Mouse (Mus musculus): Measurements from ENCODE around the gene Herpud1.

GRCm38 (mm10) chr8:94434958-94435357 is 48.7 kb downstream of the Herpud1 start:
- no peak for TF ChIP-seq CTCF (IDR thresholded peaks at IDR 0.05; ENCODE audit: borderline replicate concordance, control insufficient read depth, extremely low read depth, insufficient read depth, low read length, poor library complexity)
- TF ChIP-seq POLR2A (IDR thresholded peaks at IDR 0.05; ENCODE audit: control insufficient read depth, extremely low read depth, insufficient read depth, low read length, poor library complexity): no peak
